Mouse (Mus musculus) small intestine, adult 2 months (tissue): ENCODE data around the gene Ptprk.

Experiments
- CTCF ChIP-seq: fragments of 200-500 bp; IDR thresholded peaks from 2 replicates; pipeline ENCODE4 v1.5.1; 2012; ENCODE audit warnings: low read depth, mild to moderate bottlenecking, control low read depth, inconsistent platforms, low read length, moderate library complexity, mixed read lengths; ENCODE audit not compliant: insufficient replicate concordance, insufficient read length; ENCODE audit errors: extremely low read depth
- POLR2A ChIP-seq: fragments of 200-500 bp; IDR thresholded peaks from 2 replicates; pipeline ENCODE4 v1.6.1; 2012; ENCODE audit warnings: low read depth, mild to moderate bottlenecking, control low read depth, inconsistent platforms, low read length, moderate library complexity

- TF ChIP-seq POLR2A (no peak), CTCF (no peak)
Observed at GRCm38 (mm10) chr10:28568047-28568446, 493.4 kb downstream of the Ptprk start.
